8 mouse cellular contexts compared by ENCODE assay signal in genomic region chr8:105295256-105295655, GRCm38 (mm10). TPM values are rescaled to one million over a fixed set of nuclear protein-coding genes. Genes with fewer than 3 reads are reported as not detected.
A peak's percentile ranks its signal among the peaks of the same experiment; 100 is the strongest.
DNase-seq lines count a peak whose midpoint lies in the region; ATAC-seq and TF ChIP-seq lines count a peak whose summit lies in the region.

No protein-coding gene starts in this region.

- peaks cover 40% of the 10 kb centered on the region for H3K4me1 ChIP-seq in hindbrain, embryonic 13.5 days (replicated peaks)
- H3K4me1 ChIP-seq in hindbrain, embryonic 12.5 days, result peaks cover 25% of the 10 kb centered on the region
- H3K4me1 ChIP-seq in stomach, embryonic 15.5 days, result peaks cover 27% of the 10 kb centered on the region
- peaks cover 5% of the 10 kb centered on the region; the same call in 1 of the 2 replicates for H3K4me1 ChIP-seq in stomach, postnatal 0 days (replicated peaks; ENCODE audit: control insufficient read depth, insufficient read depth)
- peaks cover 7% of the 10 kb centered on the region for H3K4me1 ChIP-seq in intestine, postnatal 0 days (replicated peaks; ENCODE audit: control insufficient read depth, insufficient read depth, low read length)
- peaks cover 18% of the 10 kb centered on the region for H3K4me1 ChIP-seq in small intestine, adult 2 months (ENCODE audit: control insufficient read depth, insufficient read depth, insufficient read length, low read length)

- TF ChIP-seq CTCF in stomach, postnatal 0 days (IDR thresholded peaks at IDR 0.05; ENCODE audit: low read depth), result no peak
- TF ChIP-seq CTCF in intestine, postnatal 0 days (IDR thresholded peaks at IDR 0.05; ENCODE audit: low read depth), result no peak
- TF ChIP-seq CTCF in small intestine, adult 2 months (IDR thresholded peaks at IDR 0.05; ENCODE audit: extremely low read depth, insufficient read length, insufficient replicate concordance, low read depth, low read length), result no peak

- H3K4me2 ChIP-seq in hindbrain, embryonic 13.5 days, result 0 out of 2 replicates have a peak overlapping the region, but pooled peaks have one; percentile 21
- no peak overlapping the region for H3K4me2 ChIP-seq in hindbrain, embryonic 12.5 days (replicated peaks)
- peak overlapping the region; percentile 12; the same call in 1 of the 2 replicates for H3K4me2 ChIP-seq in stomach, embryonic 15.5 days
- H3K4me2 ChIP-seq in stomach, postnatal 0 days (replicated peaks; ENCODE audit: low read depth), result no peak overlapping the region
- peak overlapping the region; percentile 33; the same call in 1 of the 2 replicates for H3K4me2 ChIP-seq in intestine, postnatal 0 days (replicated peaks; ENCODE audit: low read depth)

- peaks cover 25% of the 10 kb centered on the region for H3K27me3 ChIP-seq in hindbrain, embryonic 13.5 days
- peaks cover 29% of the 10 kb centered on the region for H3K27me3 ChIP-seq in hindbrain, embryonic 12.5 days
- peaks cover 6% of the 10 kb centered on the region for H3K27me3 ChIP-seq in stomach, embryonic 15.5 days (replicated peaks)
- H3K27me3 ChIP-seq in stomach, postnatal 0 days (ENCODE audit: control insufficient read depth, insufficient read depth, low read length), result no peaks in the 10 kb centered on the region
- H3K27me3 ChIP-seq in intestine, postnatal 0 days (replicated peaks; ENCODE audit: control insufficient read depth, insufficient read depth, low read length), result peaks cover 6% of the 10 kb centered on the region
- H3K27me3 ChIP-seq in small intestine, adult 2 months (ENCODE audit: control insufficient read depth, insufficient read depth, low read length), result no peaks in the 10 kb centered on the region; the same call in 1 of the 2 replicates

- no peak for TF ChIP-seq POLR2A in small intestine, adult 2 months (IDR thresholded peaks at IDR 0.05; ENCODE audit: low read depth, low read length)

- H3K9ac ChIP-seq in hindbrain, embryonic 13.5 days, result no peak overlapping the region
- no peak overlapping the region for H3K9ac ChIP-seq in hindbrain, embryonic 12.5 days
- H3K9ac ChIP-seq in stomach, embryonic 15.5 days, result no peak overlapping the region
- no peak overlapping the region for H3K9ac ChIP-seq in stomach, postnatal 0 days (ENCODE audit: low read length)
- no peak overlapping the region for H3K9ac ChIP-seq in intestine, postnatal 0 days (ENCODE audit: low read depth, low read length)

- H3K27ac ChIP-seq in hindbrain, embryonic 13.5 days, result no peak overlapping the region
- H3K27ac ChIP-seq in hindbrain, embryonic 12.5 days, result no peak overlapping the region
- H3K27ac ChIP-seq in stomach, embryonic 15.5 days, result peak overlapping the region; percentile 11; the same call in 1 of the 2 replicates
- H3K27ac ChIP-seq in stomach, postnatal 0 days (replicated peaks), result no peak overlapping the region
- H3K27ac ChIP-seq in intestine, postnatal 0 days (ENCODE audit: low read depth, low read length), result no peak overlapping the region
- H3K27ac ChIP-seq in small intestine, adult 2 months (ENCODE audit: insufficient read depth, low read depth, low read length), result no peak overlapping the region

- no peak for DNase-seq in stomach, postnatal 0 days (ENCODE audit: low spot score)
- no peak for DNase-seq in cerebellum, postnatal 4 days (ENCODE audit: low spot score in 2 of 2)
- no peak for DNase-seq in adipocyte (ENCODE audit: low spot score)

- ATAC-seq in hindbrain, embryonic 13.5 days (ENCODE audit: low FRiP score), result no peak
- no peak for ATAC-seq in hindbrain, embryonic 12.5 days (ENCODE audit: low FRiP score)
- ATAC-seq in stomach, embryonic 15.5 days (ENCODE audit: insufficient read depth, low FRiP score, low read depth), result no peak
- ATAC-seq in stomach, postnatal 0 days (ENCODE audit: low FRiP score, low TSS enrichment), result no peak
- no peak for ATAC-seq in intestine, postnatal 0 days

- peaks cover 14% of the 10 kb centered on the region for H3K36me3 ChIP-seq in hindbrain, embryonic 13.5 days
- H3K36me3 ChIP-seq in hindbrain, embryonic 12.5 days, result peaks cover 10% of the 10 kb centered on the region
- H3K36me3 ChIP-seq in stomach, embryonic 15.5 days, result peaks cover 6% of the 10 kb centered on the region
- H3K36me3 ChIP-seq in stomach, postnatal 0 days (ENCODE audit: control insufficient read depth, insufficient read depth, low read length), result peaks cover 5% of the 10 kb centered on the region; the same call in 1 of the 2 replicates
- peaks cover 5% of the 10 kb centered on the region; the same call in 1 of the 2 replicates for H3K36me3 ChIP-seq in intestine, postnatal 0 days (ENCODE audit: control insufficient read depth, insufficient read depth)
- peaks cover 6% of the 10 kb centered on the region for H3K36me3 ChIP-seq in small intestine, adult 2 months (ENCODE audit: control insufficient read depth, insufficient read depth, low read length)

- WGBS in hindbrain, embryonic 13.5 days, result 73% methylated on average over 11 of the region's 11 CpGs
- WGBS in hindbrain, embryonic 12.5 days, result 76% methylated on average over 11 of the region's 11 CpGs
- 68% methylated on average over 11 of the region's 11 CpGs for WGBS in stomach, embryonic 15.5 days
- WGBS in stomach, postnatal 0 days, result 66% methylated on average over 11 of the region's 11 CpGs
- 66% methylated on average over 11 of the region's 11 CpGs for WGBS in intestine, postnatal 0 days
- WGBS in small intestine, adult 2 months, result 71% methylated on average over 11 of the region's 11 CpGs

- TF ChIP-seq EP300 in stomach, postnatal 0 days (optimal IDR thresholded peaks at IDR 0.05), result no peak

- no peaks in the 10 kb centered on the region for H3K9me3 ChIP-seq in hindbrain, embryonic 13.5 days
- no peaks in the 10 kb centered on the region for H3K9me3 ChIP-seq in hindbrain, embryonic 12.5 days (replicated peaks)
- H3K9me3 ChIP-seq in stomach, embryonic 15.5 days, result no peaks in the 10 kb centered on the region
- H3K9me3 ChIP-seq in stomach, postnatal 0 days (ENCODE audit: control insufficient read depth, low read length), result no peaks in the 10 kb centered on the region
- H3K9me3 ChIP-seq in intestine, postnatal 0 days (ENCODE audit: control insufficient read depth), result no peaks in the 10 kb centered on the region

- H3K4me3 ChIP-seq in hindbrain, embryonic 13.5 days, result peak overlapping the region; percentile 8; the same call in 1 of the 2 replicates
- H3K4me3 ChIP-seq in hindbrain, embryonic 12.5 days, result no peak overlapping the region
- H3K4me3 ChIP-seq in stomach, embryonic 15.5 days (replicated peaks), result peak overlapping the region; percentile 6; the same call in 1 of the 2 replicates
- H3K4me3 ChIP-seq in stomach, postnatal 0 days (ENCODE audit: low read depth, low read length), result no peak overlapping the region
- H3K4me3 ChIP-seq in intestine, postnatal 0 days (ENCODE audit: low read depth, low read length), result no peak overlapping the region
- H3K4me3 ChIP-seq in small intestine, adult 2 months (ENCODE audit: low read depth, low read length), result peak overlapping the region; percentile 20

RNA-seq across cellular contexts. Expression of gene Exoc3l, which starts 0.6 kb away (rescaled TPM):
- polyA plus RNA-seq in hindbrain, embryonic 13.5 days (2015; fragmentation: Nextera tagmentation; extraction: Ambion mirVana), result 14.3 and 14.6 TPM in 2 replicates
- 12.7 and 15.7 TPM in 2 replicates for polyA plus RNA-seq in hindbrain, embryonic 12.5 days (2016; fragmentation: Nextera tagmentation; extraction: Ambion mirVana)
- 10.4 and 10.9 TPM in 2 replicates for polyA plus RNA-seq in stomach, embryonic 15.5 days (2015; fragmentation: Nextera tagmentation; extraction: Ambion mirVana)
- polyA plus RNA-seq in stomach, postnatal 0 days (2015; fragmentation: Nextera tagmentation; extraction: Ambion mirVana), result 3.4 and 3.7 TPM in 2 replicates
- polyA plus RNA-seq in intestine, postnatal 0 days (2015; fragmentation: Nextera tagmentation; extraction: Ambion mirVana), result 2.5 and 3.1 TPM in 2 replicates
- polyA plus RNA-seq in small intestine, adult 2 months (2012; rRNA removed), result 2.1 and 3.1 TPM in 2 replicates

RNA-seq across cellular contexts. Expression of gene E2f4, which starts 2.2 kb away (rescaled TPM):
- polyA plus RNA-seq in hindbrain, embryonic 13.5 days (2015; fragmentation: Nextera tagmentation; extraction: Ambion mirVana), result 45.6 and 47.0 TPM in 2 replicates
- 68.8 and 69.9 TPM in 2 replicates for polyA plus RNA-seq in hindbrain, embryonic 12.5 days (2016; fragmentation: Nextera tagmentation; extraction: Ambion mirVana)
- polyA plus RNA-seq in stomach, embryonic 15.5 days (2015; fragmentation: Nextera tagmentation; extraction: Ambion mirVana), result 80.4 and 83.1 TPM in 2 replicates
- 31.0 and 38.5 TPM in 2 replicates for polyA plus RNA-seq in stomach, postnatal 0 days (2015; fragmentation: Nextera tagmentation; extraction: Ambion mirVana)
- polyA plus RNA-seq in intestine, postnatal 0 days (2015; fragmentation: Nextera tagmentation; extraction: Ambion mirVana), result 36.6 and 42.0 TPM in 2 replicates
- polyA plus RNA-seq in small intestine, adult 2 months (2012; rRNA removed), result 81.4 and 152 TPM in 2 replicates

RNA-seq across cellular contexts. Expression of gene 4931428F04Rik, which starts 5.6 kb away (rescaled TPM):
- 114 and 119 TPM in 2 replicates for polyA plus RNA-seq in hindbrain, embryonic 13.5 days (2015; fragmentation: Nextera tagmentation; extraction: Ambion mirVana)
- polyA plus RNA-seq in hindbrain, embryonic 12.5 days (2016; fragmentation: Nextera tagmentation; extraction: Ambion mirVana), result 63.2 and 74.0 TPM in 2 replicates
- polyA plus RNA-seq in stomach, embryonic 15.5 days (2015; fragmentation: Nextera tagmentation; extraction: Ambion mirVana), result 9.1 and 10.7 TPM in 2 replicates
- polyA plus RNA-seq in stomach, postnatal 0 days (2015; fragmentation: Nextera tagmentation; extraction: Ambion mirVana), result 1.9 and 3.0 TPM in 2 replicates
- 1.5 and 1.7 TPM in 2 replicates for polyA plus RNA-seq in intestine, postnatal 0 days (2015; fragmentation: Nextera tagmentation; extraction: Ambion mirVana)
- 1.6 and 2.6 TPM in 2 replicates for polyA plus RNA-seq in small intestine, adult 2 months (2012; rRNA removed)

RNA-seq across cellular contexts. Expression of gene Elmo3, which starts 10.1 kb away (rescaled TPM):
- polyA plus RNA-seq in hindbrain, embryonic 13.5 days (2015; fragmentation: Nextera tagmentation; extraction: Ambion mirVana), result 1.5 and 1.6 TPM in 2 replicates
- polyA plus RNA-seq in hindbrain, embryonic 12.5 days (2016; fragmentation: Nextera tagmentation; extraction: Ambion mirVana), result 2.7 and 3.2 TPM in 2 replicates
- polyA plus RNA-seq in stomach, embryonic 15.5 days (2015; fragmentation: Nextera tagmentation; extraction: Ambion mirVana), result 15.9 and 17.1 TPM in 2 replicates
- 17.1 and 19.9 TPM in 2 replicates for polyA plus RNA-seq in stomach, postnatal 0 days (2015; fragmentation: Nextera tagmentation; extraction: Ambion mirVana)
- polyA plus RNA-seq in intestine, postnatal 0 days (2015; fragmentation: Nextera tagmentation; extraction: Ambion mirVana), result 34.2 TPM in 2 replicates
- 39.6 and 107 TPM in 2 replicates for polyA plus RNA-seq in small intestine, adult 2 months (2012; rRNA removed)

RNA-seq across cellular contexts. Expression of gene Nol3, which starts 19.3 kb away (rescaled TPM):
- polyA plus RNA-seq in hindbrain, embryonic 13.5 days (2015; fragmentation: Nextera tagmentation; extraction: Ambion mirVana), result 3.9 and 4.5 TPM in 2 replicates
- 2.7 and 4.0 TPM in 2 replicates for polyA plus RNA-seq in hindbrain, embryonic 12.5 days (2016; fragmentation: Nextera tagmentation; extraction: Ambion mirVana)
- 1.4 and 1.7 TPM in 2 replicates for polyA plus RNA-seq in stomach, embryonic 15.5 days (2015; fragmentation: Nextera tagmentation; extraction: Ambion mirVana)
- 1.2 and 1.4 TPM in 2 replicates for polyA plus RNA-seq in stomach, postnatal 0 days (2015; fragmentation: Nextera tagmentation; extraction: Ambion mirVana)
- 0.76 and 0.90 TPM in 2 replicates for polyA plus RNA-seq in intestine, postnatal 0 days (2015; fragmentation: Nextera tagmentation; extraction: Ambion mirVana)
- 0.52 and 1.1 TPM in 2 replicates for polyA plus RNA-seq in small intestine, adult 2 months (2012; rRNA removed)

Comparison
In these comparisons a context has a peak if more than half of its experiments do, and no peak if none do; other contexts are left out.
1. H3K4me2 ChIP-seq: peak in hindbrain, embryonic 13.5 days (single experiment), stomach, embryonic 15.5 days (single experiment) and intestine, postnatal 0 days (single experiment); none in hindbrain, embryonic 12.5 days (single experiment) and stomach, postnatal 0 days (single experiment).
2. H3K4me3 ChIP-seq: peak in hindbrain, embryonic 13.5 days (single experiment), stomach, embryonic 15.5 days (single experiment) and small intestine, adult 2 months (single experiment); none in hindbrain, embryonic 12.5 days (single experiment), stomach, postnatal 0 days (single experiment) and intestine, postnatal 0 days (single experiment).